Mouse (Mus musculus) neutrophil, adult 59 days (primary cell): ENCODE measurements around the gene Frmd7. TPM values are rescaled to one million over a fixed set of nuclear protein-coding genes. Genes with fewer than 3 reads are reported as not detected.

Experiments used
- total RNA-seq, 2 experiments: library from RNA; stranded (reverse); gene quantifications; 1 replicate in 1 of 2; 2 replicates in 1 of 2; pipeline ENCODE4 v1.2.4; 2023

Gene Frmd7
- not detected for total RNA-seq

GRCm38 (mm10) chrX:50942610-50943009 is at the start of gene Frmd7:
Gene Frmd7 (minus strand): TSS chrX:50942710.

Other genes starting within 250 kb of the Frmd7 start
- 10 to 100 TPM; 53.6 to 57.9 TPM for gene Stk26, start 101.7 kb downstream of the Frmd7 start, total RNA-seq
- gene Rap2c, start 75.3 kb upstream of the Frmd7 start, total RNA-seq, result 10 to 100 TPM; 45.2 to 50.0 TPM